Mouse (Mus musculus) embryonic fibroblast, embryonic 13.5 days (primary cell): ENCODE measurements around the gene Immp2l.

Source experiments
- CTCF ChIP-seq: IDR thresholded peaks from 2 replicates; pipeline ENCODE4 v1.5.1; 2011; ENCODE audit warnings: mild to moderate bottlenecking, control low read depth, low read length, moderate library complexity, borderline replicate concordance; ENCODE audit not compliant: insufficient read depth
- POLR2A ChIP-seq: IDR thresholded peaks from 2 replicates; pipeline ENCODE4 v1.6.1; 2011; ENCODE audit warnings: low read depth, mild to moderate bottlenecking, control low read depth, low read length, moderate library complexity

DNA sequence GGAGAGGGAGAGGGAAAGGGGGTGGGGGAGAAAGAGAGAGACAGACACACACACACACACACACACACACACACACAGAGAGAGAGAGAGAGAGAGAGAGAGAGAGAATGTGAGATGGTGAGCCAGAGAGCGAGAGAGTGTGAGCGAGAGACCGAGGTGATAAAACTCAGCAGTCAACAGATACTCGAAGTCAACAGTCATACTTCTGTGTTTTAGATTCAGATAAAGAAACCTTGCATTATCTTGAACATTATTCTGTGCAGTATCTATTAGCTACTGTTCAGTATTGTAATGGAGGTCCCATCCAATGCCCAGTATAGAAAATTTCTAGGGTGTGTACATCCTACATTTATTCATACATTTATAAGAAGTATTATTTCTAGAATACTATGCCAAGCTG, 527.7 kb downstream of the Immp2l start:
- TF ChIP-seq CTCF: no peak
- TF ChIP-seq POLR2A: no peak
